Mouse (Mus musculus) monocyte, adult 5-6 weeks (primary cell): Measurements from ENCODE around the gene Serpinb3d. TPM values are rescaled to one million over a fixed set of nuclear protein-coding genes. Genes with fewer than 3 reads are reported as not detected.
"Not testable (repeated sequence)": the region's sequence is repeated elsewhere in the genome, so short reads cannot be mapped to it uniquely, and the experiment has no call there.

Experiments
- ATAC-seq: fragments of 153-309, 156-312 bp; replicated peaks from 2 replicates; pipeline ENCODE4 v1.8.0; 2017; ENCODE audit warnings: mild to moderate bottlenecking; ENCODE audit not compliant: low TSS enrichment, insufficient number of reproducible peaks, severe bottlenecking, poor library complexity, low FRiP score
- total RNA-seq: library from RNA; stranded (forward); fragments of 200-1000, 200-491, 200-594 nt; gene quantifications from 3 replicates; pipeline ENCODE4 v1.2.3, GENCODE M21; 2017

Gene Serpinb3d
- not detected in 3 replicates for total RNA-seq

GRCm38 (mm10) chr1:107083406-107083805 is at the start of gene Serpinb3d:
Serpinb3d (minus strand) TSS chr1:107083506.
- ATAC-seq, result no peak

DNA sequence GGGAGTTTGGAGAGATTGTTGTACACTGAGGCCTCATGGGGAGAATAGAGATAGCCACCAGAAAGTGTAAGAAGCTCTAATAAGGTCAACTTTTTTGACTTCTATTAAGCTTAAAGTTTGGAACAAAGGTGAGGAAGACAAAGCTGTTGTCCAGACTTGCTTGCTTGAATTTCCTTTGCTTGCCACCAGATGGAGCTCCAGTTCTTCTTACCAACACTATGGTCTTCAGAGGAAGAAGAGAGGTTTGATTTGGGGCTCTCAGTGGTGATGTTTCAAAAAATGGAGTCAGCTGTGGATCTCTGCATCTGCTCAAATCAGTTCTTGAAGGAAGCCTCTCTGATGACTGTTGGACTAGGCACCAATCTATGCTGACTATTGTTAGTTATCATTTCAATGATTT is 44.1 kb upstream of the Serpinb3d start:
- not testable (repeated sequence) for ATAC-seq

GRCm38 (mm10) chr1:107098417-107098816 is 15.1 kb upstream of the Serpinb3d start:
- no peak for ATAC-seq

DNA sequence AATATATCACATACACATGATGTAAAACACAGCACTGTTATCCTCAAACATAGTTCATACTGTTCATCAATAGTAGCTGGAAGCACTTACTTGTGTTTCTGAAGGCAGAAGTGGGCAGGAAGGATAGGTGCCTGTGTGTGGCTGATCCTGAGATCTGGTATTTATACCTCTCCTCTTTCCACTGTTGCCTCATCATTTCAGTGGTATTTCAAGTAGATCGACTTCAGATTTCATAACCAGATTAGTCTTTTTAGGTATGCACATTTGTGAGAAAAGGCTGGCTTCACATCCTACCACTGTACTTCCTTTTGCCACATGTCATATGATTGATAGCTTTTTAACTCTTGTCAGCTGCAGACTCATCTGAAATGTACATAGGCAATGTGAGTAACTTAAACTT is 31.1 kb downstream of the Serpinb3d start, which contains the start of gene Serpinb3a:
Gene Serpinb3a, minus strand, starts transcription at position 101 of the 400 bp plus-strand sequence.
- no peak for ATAC-seq

DNA sequence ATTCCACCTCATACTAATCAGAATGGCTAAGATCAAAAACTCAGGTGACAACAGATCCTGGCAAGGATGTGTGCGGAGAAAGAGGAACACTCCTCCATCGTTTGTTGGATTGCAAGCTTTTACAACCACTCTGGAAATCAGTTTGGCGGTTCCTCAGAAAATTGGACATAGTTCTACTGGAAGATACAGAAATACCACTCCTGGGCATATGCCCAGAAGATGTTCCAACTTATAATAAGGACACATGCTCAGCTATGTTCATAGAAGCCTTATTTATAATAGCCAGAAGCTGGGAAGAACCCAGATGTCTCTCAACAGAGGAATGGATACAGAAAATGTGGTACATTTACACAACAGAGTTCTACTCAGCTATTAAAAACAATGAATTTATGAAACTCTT is 49.1 kb downstream of the Serpinb3d start:
- not testable (repeated sequence) for ATAC-seq

Other genes with a start within 250 kb of the Serpinb3d start
- not detected in 3 replicates for gene Serpinb5, start 222.3 kb downstream of the Serpinb3d start, total RNA-seq
- gene Serpinb12, start 149.1 kb downstream of the Serpinb3d start, total RNA-seq, result not detected in 3 replicates
- gene Serpinb13, start 102.5 kb downstream of the Serpinb3d start, total RNA-seq, result not detected in 3 replicates
- gene Serpinb3a, start 31.2 kb downstream of the Serpinb3d start, total RNA-seq, result not detected in 3 replicates
- gene Serpinb3b, start 194.9 kb upstream of the Serpinb3d start, total RNA-seq, result 0.86 TPM in 1 of 3 replicates, not detected in the others
- not detected in 3 replicates for gene Serpinb3c, start 194.9 kb upstream of the Serpinb3d start, total RNA-seq